Mouse (Mus musculus) stomach, postnatal 0 days (tissue): ENCODE data around the gene Dcaf7.

ENCODE experiments used
- CTCF ChIP-seq: IDR thresholded peaks from 2 replicates; pipeline ENCODE4 v1.5.1; 2016; ENCODE audit warnings: antibody characterized with exemption, low read depth, mild to moderate bottlenecking, moderate library complexity
- EP300 ChIP-seq: optimal IDR thresholded peaks from 2 replicates; pipeline ENCODE3; 2016; ENCODE audit warnings: antibody characterized with exemption

DNA sequence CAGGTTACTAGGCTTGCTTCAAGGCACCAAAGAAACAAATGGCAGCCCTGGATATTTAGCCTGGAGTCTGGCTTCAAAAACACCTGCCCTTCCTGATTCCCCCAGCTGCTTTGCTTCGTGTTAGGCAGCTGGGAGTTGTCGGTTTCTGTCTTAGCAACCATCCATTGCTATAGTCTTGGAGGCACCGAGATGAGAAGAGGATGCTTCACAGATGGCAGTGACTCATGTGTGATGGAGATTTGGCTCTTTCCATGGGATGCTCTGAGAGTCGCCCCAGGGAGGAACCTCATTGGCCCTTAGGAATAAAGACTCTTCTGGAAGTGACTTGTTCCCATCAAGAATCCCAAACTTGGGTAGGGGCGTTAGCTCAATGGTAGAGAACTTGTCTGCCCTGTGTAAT lies 20.2 kb upstream of the Dcaf7 start:
- TF ChIP-seq CTCF: no peak
- TF ChIP-seq EP300: no peak
